Mouse (Mus musculus) bone marrow macrophage, adult 2 months (primary cell): Measurements from ENCODE around the gene Epha4.

ENCODE experiments used
- CTCF ChIP-seq: IDR thresholded peaks from 2 replicates; pipeline ENCODE4 v1.5.1; 2012; ENCODE audit warnings: low read depth, mild to moderate bottlenecking, low read length, moderate library complexity
- POLR2A ChIP-seq: IDR thresholded peaks from 2 replicates; pipeline ENCODE4 v1.6.1; 2012; ENCODE audit warnings: mild to moderate bottlenecking, low read depth, low read length, borderline replicate concordance

DNA sequence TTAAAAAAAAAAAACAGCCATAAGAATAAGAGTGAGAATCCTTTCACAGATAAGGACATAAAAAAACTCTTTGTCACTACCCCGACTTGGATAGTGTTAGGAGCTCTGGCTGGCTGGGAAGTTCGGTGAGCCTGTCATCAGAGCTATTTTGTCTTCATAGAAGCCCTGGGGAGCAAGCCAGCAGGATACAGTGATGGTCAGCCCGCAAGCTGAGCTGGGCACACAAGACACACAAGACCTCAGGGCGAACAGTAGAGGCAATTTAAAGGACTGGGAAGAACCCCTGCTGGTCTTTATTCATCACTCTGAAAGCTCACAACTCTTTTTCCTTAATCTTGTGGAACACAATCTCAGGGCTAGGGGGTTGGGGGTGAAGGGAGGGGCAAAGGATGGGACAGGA, 73.5 kb downstream of the Epha4 start:
- TF ChIP-seq POLR2A (no peak), CTCF (no peak)
